Mouse (Mus musculus) frontal cortex, postnatal 25 days (tissue): ENCODE results near the gene Slc5a3.
"Not testable (repeated sequence)": the region's sequence is repeated elsewhere in the genome, so short reads cannot be mapped to it uniquely, and the experiment has no call there.

Experiments used
- DNase-seq, 2 experiments: peaks; one replicate each; pipeline ENCODE4 v3.0.0; 2022; ENCODE audit warnings: low spot score in 2 of 2

Gene Slc5a3

DNA sequence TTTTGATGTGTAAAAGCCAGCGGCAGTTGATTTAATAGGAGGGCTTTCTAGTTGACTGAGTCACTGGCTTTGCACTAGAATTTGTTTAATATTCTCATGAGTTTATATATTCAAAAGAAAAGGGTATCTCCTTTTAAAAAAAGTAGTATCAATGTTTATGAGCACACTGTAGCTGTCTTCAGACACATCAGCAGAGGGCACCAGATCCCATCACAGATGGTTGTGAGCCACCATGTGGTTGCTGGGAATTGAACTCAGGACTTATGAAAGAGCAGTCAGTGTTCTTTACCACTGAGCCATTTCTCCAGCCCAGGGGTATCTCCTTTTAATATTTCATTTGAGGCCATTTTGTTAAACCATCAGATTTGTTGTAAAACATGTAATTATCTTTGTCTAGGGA lies 4.7 kb downstream of the Slc5a3 start:
- no peak for DNase-seq

DNA sequence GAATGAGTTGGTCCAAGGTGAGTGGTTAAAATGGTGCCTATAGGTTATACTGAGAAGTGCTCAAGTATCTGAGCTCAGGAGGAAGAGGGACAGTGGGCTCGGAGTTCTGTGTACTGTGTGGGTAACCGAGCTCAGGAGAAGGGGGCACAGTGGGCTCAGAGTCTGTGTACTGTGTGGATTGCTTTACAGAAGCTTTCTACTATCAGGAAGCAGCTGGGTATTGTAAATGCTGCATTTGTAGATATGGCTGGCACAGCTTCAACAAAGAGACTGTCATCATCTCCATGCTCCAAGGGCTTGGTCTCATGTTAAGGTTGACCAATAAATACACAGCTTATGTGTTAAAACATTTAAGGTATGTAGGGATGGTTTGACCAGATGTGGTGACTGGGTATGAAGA lies 6.7 kb downstream of the Slc5a3 start:
- DNase-seq = no peak

DNA sequence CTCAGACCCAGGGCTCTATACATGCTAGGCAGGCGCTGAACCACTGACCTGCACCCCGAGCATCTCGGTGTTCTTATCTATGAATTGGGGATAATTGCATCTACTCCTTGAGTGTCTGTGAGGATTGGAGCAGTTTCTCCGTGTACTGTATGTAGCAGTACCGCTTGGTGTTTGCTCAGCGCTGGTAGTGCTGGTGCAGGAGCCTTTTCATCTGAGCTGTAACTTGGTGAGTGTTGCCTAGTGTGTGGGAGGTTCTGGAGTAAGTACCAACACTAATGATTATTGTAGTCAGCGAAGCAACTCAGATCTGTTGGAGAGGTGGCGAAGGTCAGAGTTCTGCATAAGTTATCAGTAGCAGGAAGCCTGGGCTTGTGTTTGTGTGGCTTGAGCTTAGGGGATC lies 12.2 kb downstream of the Slc5a3 start:
- no peak for DNase-seq

GRCm38 (mm10) chr16:92076797-92077196 lies 18.7 kb downstream of the Slc5a3 start:
- no peak for DNase-seq

GRCm38 (mm10) chr16:92083771-92084453 lies 25.8 kb downstream of the Slc5a3 start:
- no peak for DNase-seq

DNA sequence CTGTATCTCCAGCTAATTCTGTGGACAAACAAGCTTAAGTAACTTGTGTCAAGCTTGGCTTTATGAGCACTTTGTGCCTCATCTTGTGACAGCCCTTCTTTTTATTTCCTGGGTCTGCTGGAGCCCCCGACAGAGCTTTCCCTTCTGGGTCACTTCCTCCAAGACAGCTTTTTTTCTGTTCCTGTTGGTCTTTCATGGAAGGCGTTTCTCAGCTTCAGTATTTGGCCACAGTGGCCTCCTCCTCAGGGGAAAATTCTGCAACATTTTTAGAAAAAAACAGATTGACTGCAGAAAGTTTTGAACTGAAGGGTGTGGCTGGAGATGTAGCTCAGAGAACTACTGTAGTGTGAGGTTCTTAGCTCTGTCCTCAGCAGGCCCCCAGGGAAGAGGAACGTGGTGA lies 31.1 kb downstream of the Slc5a3 start:
- no peak for DNase-seq

- no peak for DNase-seq
These were observed 33.8 kb downstream of the Slc5a3 start for GRCm38 (mm10) chr16:92091876-92092275.

GRCm38 (mm10) chr16:92098351-92099051 lies 40.4 kb downstream of the Slc5a3 start:
- no peak for DNase-seq

DNA sequence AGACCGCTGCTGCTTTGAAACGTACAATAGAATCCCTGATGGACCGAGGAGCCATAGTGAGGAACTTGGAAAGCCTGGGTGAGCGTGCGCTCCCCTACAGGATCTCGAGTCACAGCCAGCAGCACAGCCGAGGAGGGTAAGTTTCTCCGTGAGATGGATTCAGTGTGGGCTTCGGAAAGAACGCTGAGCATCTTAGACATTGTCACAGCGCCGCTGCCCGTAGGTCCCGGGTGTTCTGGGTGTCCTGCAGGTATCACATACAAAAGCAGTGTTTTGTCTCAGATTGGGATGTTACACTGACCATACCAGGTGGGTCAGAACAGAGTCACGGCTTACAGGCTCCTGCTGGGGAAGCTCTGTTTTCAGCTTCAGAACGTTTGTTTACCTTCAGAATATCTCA lies 41.5 kb downstream of the Slc5a3 start:
- DNase-seq = no peak

- DNase-seq = no peak
These were observed 42.0 kb downstream of the Slc5a3 start for GRCm38 (mm10) chr16:92100111-92100510.

GRCm38 (mm10) chr16:92102115-92102514 lies 44.0 kb downstream of the Slc5a3 start:
- no peak for DNase-seq

DNA sequence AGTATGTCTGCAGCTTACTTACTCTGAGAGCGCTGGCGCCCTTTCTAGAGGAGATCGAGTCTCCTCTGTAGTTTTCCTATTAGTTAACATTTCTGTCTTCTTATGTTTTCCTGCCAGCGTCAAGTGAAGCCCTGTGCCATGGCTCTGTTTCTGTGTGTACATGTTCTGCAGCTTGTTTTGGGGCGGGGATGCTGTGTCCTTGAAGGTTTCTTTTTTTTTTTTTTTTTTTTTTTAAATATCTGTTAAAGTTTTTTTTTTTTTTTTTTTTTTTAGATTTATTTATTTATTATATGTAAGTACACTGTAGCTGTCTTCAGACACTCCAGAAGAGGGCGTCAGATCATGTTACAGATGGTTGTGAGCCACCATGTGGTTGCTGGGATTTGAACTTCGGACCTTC lies 44.8 kb downstream of the Slc5a3 start:
- not testable (repeated sequence) for DNase-seq

DNA sequence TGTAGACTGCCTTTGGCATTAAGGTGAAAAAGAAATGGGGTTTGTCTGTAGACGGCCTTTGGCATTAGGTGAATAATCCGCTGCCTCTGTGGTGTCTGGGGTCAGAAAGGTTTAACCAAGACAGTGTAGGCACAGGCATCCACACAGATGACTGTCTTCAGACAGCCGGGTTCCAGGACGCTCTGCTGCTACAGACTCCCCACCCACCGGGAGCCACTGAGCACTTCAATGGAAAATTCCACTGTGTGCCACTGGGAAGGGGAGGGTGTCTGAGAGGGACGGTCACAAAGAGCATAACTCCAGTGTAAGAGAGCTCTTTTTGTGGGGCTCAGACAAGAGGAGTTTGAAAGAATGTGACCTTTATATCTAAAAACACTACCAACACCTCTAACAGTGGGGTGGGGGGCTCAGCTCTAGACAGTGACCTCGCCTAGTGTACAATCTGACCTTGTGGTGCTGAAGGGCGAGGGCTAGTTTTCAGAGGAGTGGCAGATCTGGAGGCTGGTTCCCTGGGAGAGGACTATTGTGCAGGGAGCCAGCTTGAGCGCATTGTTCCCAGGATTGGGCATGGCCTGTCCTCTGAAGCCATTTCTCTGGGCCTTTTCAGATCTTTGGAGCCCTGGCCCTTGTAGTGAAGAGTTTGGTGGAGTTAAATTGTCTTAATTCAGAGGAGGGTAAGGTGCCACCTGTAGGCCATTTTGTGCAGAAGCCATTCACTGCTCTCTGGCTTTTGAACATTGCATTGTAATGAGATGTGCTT lies 45.6 kb downstream of the Slc5a3 start:
- DNase-seq = no peak

DNA sequence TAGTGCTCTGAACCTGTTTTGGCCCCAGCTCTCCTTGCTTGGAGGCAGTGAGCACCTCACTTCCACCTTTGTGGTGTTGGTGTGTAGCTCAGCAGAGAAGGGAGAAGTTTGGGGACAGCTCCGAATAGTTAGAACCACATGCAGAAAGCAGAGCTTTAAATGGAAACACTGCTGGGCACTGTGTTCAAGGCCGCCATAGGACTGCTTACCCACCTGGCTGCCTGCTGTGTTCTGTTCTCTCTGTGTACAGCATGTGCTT lies 46.1 kb downstream of the Slc5a3 start:
- DNase-seq = no peak

DNA sequence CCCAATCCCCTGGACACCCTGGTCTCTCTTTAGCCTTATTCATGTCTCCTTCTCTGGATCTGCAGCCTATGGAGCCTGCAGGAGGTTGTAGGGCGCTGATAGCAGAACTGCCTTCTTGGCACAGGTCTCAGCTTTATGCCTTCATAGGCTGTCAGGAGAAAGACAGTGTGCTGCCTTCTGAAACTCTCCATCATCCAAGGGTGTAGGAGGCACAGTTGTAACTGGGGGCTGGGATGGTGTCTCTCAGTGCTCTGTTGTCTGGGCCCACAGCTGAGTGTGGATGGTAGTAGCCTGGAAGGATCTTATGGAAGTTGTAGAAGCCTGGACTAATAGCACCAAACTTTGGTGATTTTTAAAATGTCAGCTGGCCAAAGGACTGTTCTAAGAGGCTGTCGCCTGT lies 46.8 kb downstream of the Slc5a3 start:
- no peak for DNase-seq

- DNase-seq = no peak
These were observed 47.5 kb downstream of the Slc5a3 start for GRCm38 (mm10) chr16:92105631-92106030.

- DNase-seq = no peak
These were observed 49.2 kb downstream of the Slc5a3 start for GRCm38 (mm10) chr16:92107346-92107745.

GRCm38 (mm10) chr16:92114706-92115241 lies 56.7 kb downstream of the Slc5a3 start:
- DNase-seq = no peak

- DNase-seq = peak; percentile 39 to 56
These were observed 57.7 kb downstream of the Slc5a3 start for GRCm38 (mm10) chr16:92115611-92116421.

DNA sequence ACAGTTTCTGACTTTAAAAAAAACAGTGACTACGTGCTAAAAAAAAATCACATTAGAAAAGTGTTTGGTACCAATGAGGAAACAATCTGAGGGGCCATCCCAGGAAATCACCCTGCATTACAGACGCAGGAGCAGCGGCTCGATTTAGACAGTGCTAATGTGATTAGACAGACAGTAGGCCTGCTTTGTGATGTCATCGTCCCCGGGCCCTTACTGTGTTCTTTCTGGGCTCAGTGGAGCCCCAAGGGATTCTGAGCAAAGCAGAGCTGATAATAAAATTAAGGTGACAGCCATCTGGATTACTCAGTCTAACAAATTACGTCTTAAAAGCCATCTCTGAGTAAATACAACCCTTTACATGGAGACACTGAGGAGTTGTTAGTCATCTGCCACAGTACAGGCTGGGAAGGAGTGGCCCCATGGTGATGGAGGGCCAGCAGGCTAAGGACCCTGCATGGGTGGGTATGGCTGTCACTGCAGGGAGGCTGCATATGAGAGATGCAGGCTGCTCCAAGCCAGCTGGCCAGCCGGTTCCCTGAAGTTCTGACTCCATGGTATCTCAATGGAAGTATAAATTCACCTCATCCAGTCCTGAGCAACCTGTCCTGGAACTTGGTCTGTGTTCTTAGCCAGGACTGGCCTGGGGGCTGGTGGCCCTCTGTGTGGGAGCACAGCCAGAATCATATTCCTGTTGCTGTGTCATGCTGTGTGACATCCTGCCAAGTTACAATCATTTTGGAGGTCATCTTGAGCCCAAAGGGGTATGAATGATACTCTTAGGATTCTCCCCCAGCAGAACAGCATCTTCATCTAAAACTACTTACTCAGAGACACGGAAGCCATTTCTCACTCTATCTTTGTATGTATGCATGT lies 59.5 kb downstream of the Slc5a3 start:
- DNase-seq = no peak

- DNase-seq = no peak
These were observed 60.9 kb downstream of the Slc5a3 start for GRCm38 (mm10) chr16:92119013-92119515.
